Mouse (Mus musculus) right cerebral cortex, postnatal 36 days (tissue): ENCODE measurements around the gene Cfap65.
A peak's percentile ranks its signal among the peaks of the same experiment; 100 is the strongest.

Source experiments
- DNase-seq, 2 experiments: peaks; one replicate each; pipeline ENCODE4 v3.0.0; 2022; ENCODE audit warnings: low spot score in 2 of 2, mixed read lengths in 1 of 2

The Cfap65 gene

GRCm38 (mm10) chr1:74882055-74882734, 53.2 kb downstream of the Cfap65 start:
- DNase-seq, result no peak

DNA sequence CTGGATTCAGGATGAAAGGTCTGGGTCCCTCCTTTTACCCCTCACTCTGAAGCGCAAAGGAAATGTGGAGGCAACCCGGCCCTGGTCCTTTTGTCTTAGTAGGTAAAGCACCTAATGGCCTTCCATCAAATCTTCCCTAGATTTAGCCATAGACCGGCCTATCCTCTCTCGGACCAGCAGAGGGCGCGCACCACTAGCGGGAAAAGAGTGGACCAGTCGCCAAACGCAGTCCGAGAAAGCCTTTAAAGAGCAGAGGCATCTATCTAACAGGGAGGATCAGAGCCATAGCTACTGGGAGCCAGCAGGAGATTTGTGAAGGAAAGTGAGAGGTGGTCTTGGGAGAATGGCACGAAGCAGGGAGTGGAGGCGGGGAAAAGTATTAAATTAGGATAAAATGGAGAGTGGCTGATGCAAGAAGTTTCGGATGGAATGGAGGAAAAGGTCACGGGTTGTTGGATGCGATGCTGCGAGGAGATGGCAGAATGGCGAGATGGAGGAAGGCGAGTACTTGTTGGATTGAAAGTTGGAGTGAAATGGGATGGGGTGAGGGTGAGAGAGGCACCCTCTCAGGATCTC, 54.5 kb downstream of the Cfap65 start:
- peak in 1 of 2 experiments; percentile 56 for DNase-seq

DNA sequence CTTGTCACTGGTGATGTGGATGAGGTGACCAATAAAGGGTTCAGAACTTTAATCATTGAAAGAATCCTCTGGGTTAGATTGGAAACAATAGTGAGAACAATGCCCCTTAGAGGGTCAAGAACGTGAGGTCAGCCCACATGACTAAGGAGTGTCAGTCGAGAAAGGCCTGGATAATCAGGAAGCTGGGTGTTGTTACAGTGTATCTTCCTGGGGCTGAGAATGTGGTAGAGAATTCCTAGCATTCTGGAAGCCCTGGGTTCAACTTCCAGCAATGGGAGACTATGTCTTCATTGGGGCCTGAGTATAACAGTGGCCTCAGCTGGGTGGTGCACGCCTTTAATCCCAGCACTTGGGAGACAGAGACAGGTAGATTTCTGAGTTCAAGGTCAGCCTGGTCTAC, 58.2 kb downstream of the Cfap65 start:
- no peak for DNase-seq

DNA sequence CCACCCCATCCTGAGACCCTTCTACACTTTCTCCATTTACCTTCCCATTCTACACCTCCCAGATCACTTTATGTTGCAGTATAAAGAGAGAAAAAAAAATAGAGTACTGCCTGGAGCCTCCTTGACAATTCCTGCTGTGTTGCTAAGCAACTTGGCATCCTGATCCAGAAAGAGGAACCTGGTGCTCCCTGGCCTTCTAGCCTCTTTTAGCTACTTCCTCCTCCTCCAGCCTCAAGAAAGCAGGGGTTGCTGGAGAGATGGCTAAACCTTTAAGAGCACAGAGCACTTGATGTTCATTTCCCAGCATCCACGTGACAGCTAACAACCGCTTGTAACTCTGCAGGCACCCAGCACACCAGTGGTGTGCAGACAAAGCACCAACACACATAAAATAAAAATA, 63.2 kb downstream of the Cfap65 start:
- DNase-seq, result no peak

DNA sequence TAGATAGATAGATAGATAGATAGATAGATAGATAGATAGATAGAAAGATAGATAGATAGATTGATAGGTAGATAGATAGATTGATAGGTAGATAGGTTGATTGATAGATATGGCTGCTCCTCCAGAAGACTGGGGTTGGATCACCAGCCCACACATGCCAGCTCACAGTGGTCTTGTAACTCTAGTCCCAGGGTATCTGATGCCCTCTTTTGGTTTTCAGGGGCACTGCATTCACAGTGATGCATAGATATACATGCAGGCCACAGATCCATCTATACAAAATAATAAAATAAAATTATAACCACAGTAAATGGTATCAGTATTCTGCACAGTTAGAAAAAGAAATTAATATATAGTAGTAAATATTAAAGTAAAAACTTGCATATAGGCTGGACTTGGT, 73.6 kb downstream of the Cfap65 start:
- DNase-seq, result no peak

GRCm38 (mm10) chr1:74859223-74859984, 76.0 kb downstream of the Cfap65 start:
- peak in 1 of 2 experiments; percentile 42 for DNase-seq

DNA sequence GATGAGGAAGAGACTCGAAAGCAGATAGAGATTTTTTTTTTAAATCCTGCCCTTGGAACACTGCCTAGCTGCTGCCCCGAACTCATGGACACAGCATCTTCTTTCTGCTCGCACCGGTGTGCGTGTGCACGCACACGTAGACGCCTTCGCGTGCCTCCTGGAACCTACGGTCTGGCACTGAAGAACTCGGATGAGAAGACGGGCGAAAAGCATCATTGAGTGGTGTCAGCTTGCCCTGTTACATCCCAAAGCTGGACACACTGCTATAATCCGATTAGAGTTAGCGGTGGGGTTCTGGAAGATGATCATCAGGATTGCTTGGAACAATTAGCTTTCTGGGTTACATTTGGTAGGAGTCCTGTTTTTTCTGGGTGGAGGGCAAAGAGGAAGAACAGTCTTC, 76.6 kb downstream of the Cfap65 start:
- no peak for DNase-seq

GRCm38 (mm10) chr1:74858171-74858719, 77.2 kb downstream of the Cfap65 start:
- peak; percentile 87 to 92 for DNase-seq

DNA sequence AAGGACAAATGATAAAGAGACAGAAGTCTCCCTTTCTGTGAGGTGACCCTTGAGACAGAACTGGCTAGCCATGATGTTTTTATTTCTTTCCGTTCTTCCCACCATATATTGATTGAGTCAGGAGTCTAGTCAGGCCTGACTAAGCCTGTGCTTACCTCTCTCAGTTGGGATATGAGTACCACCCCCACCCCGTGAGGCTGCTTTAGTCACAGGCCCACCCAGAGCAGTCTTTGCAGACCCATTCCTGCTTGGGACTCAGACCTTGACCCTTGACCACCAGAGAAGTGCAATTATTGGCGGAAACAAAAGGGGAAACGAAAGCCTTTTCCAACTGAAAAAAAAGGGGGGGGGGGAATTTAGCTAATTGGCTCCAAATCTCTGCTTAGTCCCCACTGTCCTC, 77.7 kb downstream of the Cfap65 start:
- no peak for DNase-seq

GRCm38 (mm10) chr1:74857201-74857600, 78.2 kb downstream of the Cfap65 start:
- DNase-seq, result peak in 1 of 2 experiments; percentile 25

- DNase-seq, result no peak
Observed at GRCm38 (mm10) chr1:74856791-74857190, 78.6 kb downstream of the Cfap65 start.

- DNase-seq, result no peak
Observed at GRCm38 (mm10) chr1:74856439-74856720, 79.0 kb downstream of the Cfap65 start.

- DNase-seq, result no peak
Observed at GRCm38 (mm10) chr1:74855651-74856438, 79.6 kb downstream of the Cfap65 start.

DNA sequence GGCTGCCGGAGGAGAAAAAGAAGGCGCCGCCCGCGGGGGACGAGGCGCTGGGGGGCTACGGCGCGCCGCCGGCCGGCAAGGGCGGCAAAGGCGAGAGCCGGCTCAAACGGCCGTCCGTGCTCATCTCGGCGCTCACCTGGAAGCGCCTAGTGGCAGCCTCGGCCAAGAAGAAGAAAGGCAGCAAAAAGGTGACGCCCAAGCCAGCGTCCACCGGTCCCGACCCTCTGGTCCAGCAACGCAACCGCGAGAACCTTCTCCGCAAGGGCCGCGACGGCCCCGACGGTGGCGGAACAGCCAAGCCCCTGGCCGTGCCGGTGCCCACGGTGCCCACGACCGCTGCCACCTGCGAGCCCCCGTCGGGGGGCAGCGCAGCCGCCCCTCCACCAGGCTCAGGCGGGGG, 80.2 kb downstream of the Cfap65 start:
- no peak for DNase-seq

DNA sequence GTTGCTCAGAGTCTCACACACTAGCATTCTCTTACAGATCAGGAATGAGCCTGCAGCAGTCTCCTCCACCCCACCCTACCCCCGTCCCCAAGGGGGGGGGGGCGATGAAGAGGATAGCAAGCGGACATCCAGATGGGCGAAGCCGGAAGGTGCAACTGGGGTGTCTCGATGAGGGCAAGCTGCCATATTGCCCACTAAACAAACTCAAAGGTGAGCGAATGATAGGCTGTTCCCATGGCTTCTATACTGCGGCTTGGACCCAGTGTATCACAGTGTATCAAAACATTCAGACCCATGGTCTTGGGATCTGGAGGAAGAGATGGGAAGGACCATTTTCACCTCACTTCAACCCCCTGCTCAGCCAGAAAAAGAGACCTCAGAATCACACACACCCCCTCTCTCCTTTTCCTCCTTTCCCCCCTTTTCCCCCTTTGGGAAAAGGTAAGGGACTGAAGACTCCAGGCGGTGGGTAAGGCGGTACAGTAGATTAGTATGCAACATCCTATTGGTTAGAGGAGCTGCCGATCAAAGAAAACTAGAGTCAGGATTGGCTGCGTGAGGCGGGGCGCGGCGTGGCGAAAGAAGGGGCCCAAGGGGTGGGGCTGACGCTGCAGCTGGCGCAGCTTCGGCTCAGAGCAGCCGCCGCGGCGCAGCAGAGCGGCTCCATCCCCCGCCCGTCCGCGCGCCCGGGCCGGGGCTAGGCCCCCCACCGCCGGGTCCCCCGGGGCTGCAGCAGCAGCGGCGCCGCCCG, 80.9 kb downstream of the Cfap65 start, which contains the start of gene Cdk5r2:
Gene Cdk5r2, plus strand, starts transcription at position 629 of the 751 bp plus-strand sequence.
- DNase-seq, result peak; percentile 90 to 94
